Mouse (Mus musculus): Measurements from ENCODE around the gene Tspan4.
A peak's percentile ranks its signal among the peaks of the same experiment; 100 is the strongest.

Gene Tspan4

GRCm38 (mm10) chr7:141506278-141506677 lies 31.2 kb downstream of the Tspan4 start:
- no peak for DNase-seq (ENCODE audit: low read depth)

- DNase-seq (ENCODE audit: low read depth), result no peak
Measured at GRCm38 (mm10) chr7:141508160-141508559, 33.1 kb downstream of the Tspan4 start.

GRCm38 (mm10) chr7:141510196-141510595 lies 35.2 kb downstream of the Tspan4 start:
- no peak for DNase-seq (ENCODE audit: low read depth)

GRCm38 (mm10) chr7:141510681-141511191 lies 35.7 kb downstream of the Tspan4 start:
- no peak for DNase-seq (ENCODE audit: low read depth)

GRCm38 (mm10) chr7:141517638-141518037 lies 42.6 kb downstream of the Tspan4 start:
- no peak for DNase-seq (ENCODE audit: low read depth)

- DNase-seq (ENCODE audit: low read depth), result no peak
Measured at GRCm38 (mm10) chr7:141518296-141518695, 43.3 kb downstream of the Tspan4 start.

- no peak for DNase-seq (ENCODE audit: low read depth)
Measured at GRCm38 (mm10) chr7:141518926-141519325, 43.9 kb downstream of the Tspan4 start.

- no peak for DNase-seq (ENCODE audit: low read depth)
Measured at GRCm38 (mm10) chr7:141519795-141520194, 44.8 kb downstream of the Tspan4 start.

- DNase-seq (ENCODE audit: low read depth), result no peak
Measured at GRCm38 (mm10) chr7:141523007-141523406, 48.0 kb downstream of the Tspan4 start.

GRCm38 (mm10) chr7:141524271-141524670 lies 49.2 kb downstream of the Tspan4 start:
- DNase-seq (ENCODE audit: low read depth), result no peak

- peak; percentile 62 for DNase-seq (ENCODE audit: low read depth)
Measured at GRCm38 (mm10) chr7:141524760-141525579, 49.9 kb downstream of the Tspan4 start.

GRCm38 (mm10) chr7:141525580-141525925 lies 50.5 kb downstream of the Tspan4 start:
- DNase-seq (ENCODE audit: low read depth), result no peak

- no peak for DNase-seq (ENCODE audit: low read depth)
Measured at GRCm38 (mm10) chr7:141535570-141535969, 60.5 kb downstream of the Tspan4 start.

GRCm38 (mm10) chr7:141538852-141539555 lies 64.0 kb downstream of the Tspan4 start:
- peak; percentile 26 for DNase-seq (ENCODE audit: low read depth)

GRCm38 (mm10) chr7:141539556-141540311 lies 64.7 kb downstream of the Tspan4 start, which contains the start of gene Chid1:
Gene Chid1 (minus strand): TSS chr7:141539857.
- DNase-seq (ENCODE audit: low read depth), result peak; percentile 98

GRCm38 (mm10) chr7:141540312-141541081 lies 65.5 kb downstream of the Tspan4 start:
- no peak for DNase-seq (ENCODE audit: low read depth)

GRCm38 (mm10) chr7:141541681-141542080 lies 66.6 kb downstream of the Tspan4 start:
- no peak for DNase-seq (ENCODE audit: low read depth)

- no peak for DNase-seq (ENCODE audit: low read depth)
Measured at GRCm38 (mm10) chr7:141542588-141542987, 67.5 kb downstream of the Tspan4 start.

Data from naive thymus-derived CD4-positive, alpha-beta T cell, adult 2 months (primary cell).